Mouse (Mus musculus) testis, adult 2 months (tissue): ENCODE data around the gene Pdcd4.

Source experiments
- CTCF ChIP-seq: fragments of 200-500 bp; IDR thresholded peaks from 2 replicates; pipeline ENCODE4 v1.5.1; 2012; ENCODE audit warnings: low read depth, mild to moderate bottlenecking, inconsistent platforms, low read length, moderate library complexity; ENCODE audit not compliant: control insufficient read depth, insufficient read depth, insufficient replicate concordance
- POLR2A ChIP-seq: fragments of 200-500 bp; IDR thresholded peaks from 2 replicates; pipeline ENCODE4 v1.6.1; 2012; ENCODE audit warnings: low read depth, mild to moderate bottlenecking, inconsistent platforms, low read length, moderate library complexity; ENCODE audit not compliant: control insufficient read depth

DNA sequence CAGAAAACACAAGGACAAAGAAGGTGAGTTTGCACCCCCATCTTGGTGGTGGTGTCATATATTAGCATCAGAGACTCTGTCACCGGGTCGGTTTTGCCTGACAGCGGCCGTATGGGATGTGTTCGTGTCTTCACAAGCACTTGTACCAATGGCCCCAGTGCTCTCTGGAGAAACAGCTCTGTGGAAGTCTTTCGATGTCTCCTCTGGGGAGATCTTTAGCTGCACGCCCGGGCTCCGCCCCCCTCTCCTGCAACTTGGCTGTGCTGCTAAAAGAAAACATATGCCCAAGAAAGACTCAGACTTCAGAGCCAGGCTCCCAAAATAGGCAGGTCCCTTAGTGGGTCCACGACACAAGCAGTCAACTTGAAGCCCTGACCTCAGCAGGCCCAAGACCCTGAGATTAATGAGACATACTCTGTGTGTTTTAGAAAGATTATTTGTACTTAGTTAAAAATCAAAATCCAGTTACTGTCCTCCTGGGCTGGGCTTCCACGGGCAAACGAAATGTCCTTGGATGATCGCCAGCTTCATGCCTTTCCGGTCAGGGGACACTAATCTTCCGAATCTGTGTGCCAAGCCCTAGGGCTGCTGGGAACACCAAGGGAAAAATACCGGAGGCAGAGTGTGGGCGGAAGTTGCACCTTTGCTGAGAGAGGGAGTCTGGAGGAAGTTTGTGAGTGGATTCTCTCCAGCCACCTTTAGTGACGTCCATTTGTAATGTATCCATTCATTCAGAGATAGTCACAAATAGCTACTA is 41.7 kb upstream of the Pdcd4 start:
- TF ChIP-seq POLR2A (no peak), CTCF (no peak)
